Mouse (Mus musculus): ENCODE data around the gene Lrpprc. TPM values are rescaled to one million over a fixed set of nuclear protein-coding genes. Genes with fewer than 3 reads are reported as not detected.
A peak's percentile ranks its signal among the peaks of the same experiment; 100 is the strongest.

Lrpprc gene
- total and polyA plus RNA-seq, 3 experiments = 54.4 to 73.8 (median 65.9) TPM

- Histone ChIP-seq H3K9me3 (replicated peaks; ENCODE audit: low read length) (no peaks in the 10 kb centered on the region), H3K36me3 (replicated peaks in 1 of 2; ENCODE audit: control insufficient read depth in 1 of 2, insufficient read depth in 1 of 2, low read length in 1 of 2) (peaks cover 25 to 80% of the 10 kb centered on the region in 2 experiments), H3K79me2 (replicated peaks; ENCODE audit: control insufficient read depth, extremely low read depth, insufficient read depth, poor library complexity, severe bottlenecking) (no peaks in the 10 kb centered on the region), H3K27ac (ENCODE audit: insufficient read depth, low read depth) (no peak overlapping the region), H3K4me3 (replicated peaks in 1 of 3; ENCODE audit: low read depth in 2 of 3, low read length in 2 of 3, poor library complexity in 1 of 3) (no peak overlapping the region), H3K27me3 (replicated peaks) (no peaks in the 10 kb centered on the region), H3K4me1 (ENCODE audit: control insufficient read depth in 1 of 2, insufficient read depth in 2 of 2) (peaks cover 0 to 5% of the 10 kb centered on the region in 2 experiments; a peak in 2 of 4 replicates), H3K4me2 (ENCODE audit: insufficient read depth, low read depth, poor library complexity, severe bottlenecking) (no peak overlapping the region), H3K9ac (ENCODE audit: insufficient read depth, low read depth) (no peak overlapping the region)
- TF ChIP-seq NELFE (IDR thresholded peaks at IDR 0.05; ENCODE audit: low read depth, low read length) = no peak
- TF ChIP-seq PAX5 (IDR thresholded peaks at IDR 0.05; ENCODE audit: low read length) = no peak
- TF ChIP-seq POLR2A (IDR thresholded peaks at IDR 0.05; ENCODE audit: low read depth, low read length) = no peak
- TF ChIP-seq CHD2 (IDR thresholded peaks at IDR 0.05; ENCODE audit: low read length) = no peak
- TF ChIP-seq TBP (conservative IDR thresholded peaks at IDR 0.05; ENCODE audit: low read depth, low read length) = no peak
- TF ChIP-seq BHLHE40 (IDR thresholded peaks at IDR 0.05; ENCODE audit: low read depth, low read length) = no peak
- TF ChIP-seq RCOR1 (conservative IDR thresholded peaks at IDR 0.05; ENCODE audit: low read depth, low read length) = no peak
- no peak for TF ChIP-seq EP300 (IDR thresholded peaks at IDR 0.05; ENCODE audit: low read length)
- no peak for TF ChIP-seq NRF1 (IDR thresholded peaks at IDR 0.05; ENCODE audit: low read depth, low read length)
- TF ChIP-seq TCF12 (IDR thresholded peaks at IDR 0.05; ENCODE audit: low read depth, low read length) = no peak
- TF ChIP-seq RAD21 (IDR thresholded peaks at IDR 0.05; ENCODE audit: low read depth, low read length) = no peak
- no peak for TF ChIP-seq CTCF (conservative IDR thresholded peaks at IDR 0.05 in 1 of 2, IDR thresholded peaks at IDR 0.05 in 1 of 2; ENCODE audit: low read depth in 2 of 2, low read length in 2 of 2)
- TF ChIP-seq SMC3 (IDR thresholded peaks at IDR 0.05; ENCODE audit: low read depth, low read length) = no peak
- no peak for TF ChIP-seq ZC3H11A (IDR thresholded peaks at IDR 0.05; ENCODE audit: low read depth, low read length)
- TF ChIP-seq UBTF (IDR thresholded peaks at IDR 0.05; ENCODE audit: low read depth, low read length) = no peak
- no peak for TF ChIP-seq MEF2A (IDR thresholded peaks at IDR 0.05; ENCODE audit: borderline replicate concordance, low read depth, low read length)
- TF ChIP-seq USF1 (IDR thresholded peaks at IDR 0.05; ENCODE audit: low read depth, low read length) = no peak
- no peak for TF ChIP-seq USF2 (conservative IDR thresholded peaks at IDR 0.05; ENCODE audit: low read depth, low read length)
- TF ChIP-seq ELF1 (IDR thresholded peaks at IDR 0.05; ENCODE audit: low read depth, low read length) = no peak
- in situ Hi-C loops (cut with MboI; ENCODE audit: low pct_ligation_motif_present, low pct_unique_long_range_greater_than_20kb, low sequenced_read_pairs) (no loop called here), dilution Hi-C loops (cut with MboI; ENCODE audit: extremely low pct_ligation_motif_present, extremely low pct_unique_long_range_greater_than_20kb, low sequenced_read_pairs) (no loop called here)
- DNase-seq (ENCODE audit: extremely low read depth) = no peak
Measured at GRCm38 (mm10) chr17:84758971-84759370, 31.6 kb downstream of the Lrpprc start.

DNA sequence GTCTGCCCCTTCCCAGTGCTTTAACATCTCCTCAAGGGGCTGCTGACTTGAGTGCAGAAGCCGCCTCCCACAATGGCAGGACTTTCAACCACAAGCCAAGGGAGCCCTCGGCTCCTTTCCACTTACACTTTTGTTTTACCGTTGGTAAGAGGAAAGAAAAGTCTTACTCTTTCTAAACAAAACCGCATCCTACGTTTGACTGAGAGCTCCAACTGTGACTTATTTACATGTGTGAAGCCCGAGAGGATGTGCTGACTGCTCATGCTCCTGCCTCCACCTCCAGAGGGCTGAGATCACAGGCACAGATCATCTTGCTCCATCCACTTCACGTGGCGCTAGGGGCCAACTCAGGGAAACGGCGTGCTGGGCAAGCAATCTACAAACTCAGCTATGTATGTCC, 32.2 kb downstream of the Lrpprc start:
- Histone ChIP-seq H3K27ac (ENCODE audit: insufficient read depth, low read depth) (no peak overlapping the region), H3K79me2 (replicated peaks; ENCODE audit: control insufficient read depth, extremely low read depth, insufficient read depth, poor library complexity, severe bottlenecking) (no peaks in the 10 kb centered on the region), H3K4me1 (ENCODE audit: control insufficient read depth in 1 of 2, insufficient read depth in 2 of 2) (peaks cover 0 to 5% of the 10 kb centered on the region in 2 experiments; a peak in 2 of 4 replicates), H3K4me2 (ENCODE audit: insufficient read depth, low read depth, poor library complexity, severe bottlenecking) (no peak overlapping the region), H3K9me3 (replicated peaks; ENCODE audit: low read length) (no peaks in the 10 kb centered on the region), H3K27me3 (replicated peaks) (no peaks in the 10 kb centered on the region), H3K4me3 (replicated peaks in 1 of 3; ENCODE audit: low read depth in 2 of 3, low read length in 2 of 3, poor library complexity in 1 of 3) (no peak overlapping the region), H3K9ac (ENCODE audit: insufficient read depth, low read depth) (no peak overlapping the region), H3K36me3 (replicated peaks in 1 of 2; ENCODE audit: control insufficient read depth in 1 of 2, insufficient read depth in 1 of 2, low read length in 1 of 2) (peaks cover 21 to 80% of the 10 kb centered on the region in 2 experiments)
- DNase-seq (ENCODE audit: extremely low read depth) = peak; percentile 23
- dilution Hi-C loops (cut with MboI; ENCODE audit: extremely low pct_ligation_motif_present, extremely low pct_unique_long_range_greater_than_20kb, low sequenced_read_pairs) = no loop called here
- in situ Hi-C loops (cut with MboI; ENCODE audit: low pct_ligation_motif_present, low pct_unique_long_range_greater_than_20kb, low sequenced_read_pairs) = no loop called here
- TF ChIP-seq NRF1 (IDR thresholded peaks at IDR 0.05; ENCODE audit: low read depth, low read length) = no peak; the same call in 1 of the 2 replicates
- no peak for TF ChIP-seq MAFK (IDR thresholded peaks at IDR 0.05; ENCODE audit: insufficient replicate concordance, low read length)
- TF ChIP-seq ZKSCAN1 (IDR thresholded peaks at IDR 0.05; ENCODE audit: borderline replicate concordance, low read depth, low read length) = no peak

Measured in CH12.LX (cell line).